ENCODE assay signal across 8 mouse cellular contexts in the genomic region with DNA sequence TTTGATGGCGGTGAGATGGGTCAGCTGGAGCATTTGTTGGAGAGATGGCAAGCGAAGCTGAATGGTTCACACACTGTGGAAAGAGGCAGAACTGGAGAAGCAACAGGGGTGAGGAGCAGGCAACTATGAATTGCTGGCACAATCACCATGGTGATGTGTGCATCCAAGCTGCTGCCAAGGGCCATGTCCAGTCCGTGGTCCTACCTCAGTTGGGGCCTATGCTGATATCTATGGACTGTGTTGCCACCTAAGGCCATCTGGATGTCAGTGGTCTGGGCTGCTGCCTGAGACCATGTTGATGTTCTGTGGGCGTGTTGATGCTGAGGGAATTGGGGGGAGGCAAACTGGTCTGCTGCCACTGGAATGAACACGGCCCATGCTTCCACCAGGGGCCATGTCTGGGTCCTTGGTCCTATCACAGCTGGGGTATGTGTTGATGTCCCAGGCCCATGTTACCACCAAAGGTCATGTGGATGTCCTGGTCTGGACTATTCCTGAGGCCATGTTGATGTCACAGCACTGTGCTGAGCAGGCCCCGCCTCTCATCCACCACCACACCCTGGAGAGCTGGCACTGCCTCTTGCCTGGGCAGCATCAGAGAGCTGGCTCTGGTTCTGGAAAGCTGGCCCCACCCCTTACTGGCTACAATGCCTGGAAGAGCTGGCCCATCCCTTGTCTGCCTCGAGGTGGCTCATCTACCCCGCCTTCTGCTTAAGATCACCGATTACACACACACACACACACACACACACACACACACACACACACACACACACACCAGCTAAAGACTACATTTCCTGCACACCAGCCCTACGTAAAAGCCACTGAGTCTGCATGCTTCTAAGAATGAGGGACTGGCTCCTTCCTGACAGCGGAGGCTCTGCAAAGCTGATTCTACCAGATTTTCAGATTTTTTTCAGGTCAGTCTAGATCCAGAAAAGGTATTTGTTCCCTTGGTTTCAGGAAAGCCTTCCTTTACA. TPM values are rescaled to one million over a fixed set of nuclear protein-coding genes. Genes with fewer than 3 reads are reported as not detected.
DNase-seq lines count a peak whose midpoint lies in the region; TF ChIP-seq lines count a peak whose summit lies in the region.

No protein-coding gene starts in this region.

- no peak overlapping the region for H3K27ac ChIP-seq in left cerebral cortex, adult 2 months

- no peak overlapping the region for H3K4me3 ChIP-seq in left cerebral cortex, adult 2 months

- intact Hi-C loops in left cerebral cortex, postnatal 4 days (cut with DNase I), result no loop called here
- intact Hi-C loops in left cerebral cortex, adult 2 months (cut with DNase I), result no loop called here

- peak; percentile 87 for DNase-seq in left cerebral cortex, postnatal 4 days
- DNase-seq in left cerebral cortex, adult 2 months (ENCODE audit: extremely low spot score in 1 of 2, low spot score in 2 of 2), result no peak
- DNase-seq in adipocyte (ENCODE audit: low spot score), result peak; percentile 76
- peak; percentile 45 for DNase-seq in fat pad, adult 2 months (ENCODE audit: extremely low read depth, low read depth, low spot score)
- peak; percentile 33 for DNase-seq in induced T-regulatory cell, adult 2 months (ENCODE audit: low read depth)
- peak; percentile 64 to 81 for DNase-seq in lung, postnatal 4 days
- no peak for DNase-seq in retina, postnatal 1 day
- no peak for DNase-seq in testis, postnatal 10 days (ENCODE audit: low spot score)

- TF ChIP-seq CTCF in left cerebral cortex, adult 2 months (IDR thresholded peaks at IDR 0.05), result no peak

RNA-seq across cellular contexts. Expression of gene Ldlrad1, which starts 14.5 kb away (rescaled TPM):
- total RNA-seq in left cerebral cortex, postnatal 4 days (2021), result not detected
- total RNA-seq in left cerebral cortex, adult 2 months (2021), result not detected

RNA-seq across cellular contexts. Expression of gene Lrrc42, which starts 29.8 kb away (rescaled TPM):
- 10 to 100 TPM; 40.3 to 44.8 TPM for total RNA-seq in left cerebral cortex, postnatal 4 days (2021)
- total RNA-seq in left cerebral cortex, adult 2 months (2021), result 10 to 100 TPM; 29.8 to 33.4 TPM

RNA-seq across cellular contexts. Expression of gene Hspb11, which starts 29.9 kb away (rescaled TPM):
- 10 to 100 TPM; 14.8 to 20.0 TPM for total RNA-seq in left cerebral cortex, postnatal 4 days (2021)
- total RNA-seq in left cerebral cortex, adult 2 months (2021), result 10 to 100 TPM; 13.9 to 17.7 TPM

RNA-seq across cellular contexts. Expression of gene Tceanc2, which starts 44.6 kb away (rescaled TPM):
- total RNA-seq in left cerebral cortex, postnatal 4 days (2021), result 10 to 100 TPM; 24.4 to 27.4 TPM
- 10 to 100 TPM; 13.9 to 16.1 TPM for total RNA-seq in left cerebral cortex, adult 2 months (2021)

RNA-seq across cellular contexts. Expression of gene Tmem59, which starts 45.3 kb away (rescaled TPM):
- 100 to 1,000 TPM; 115 to 118 TPM for total RNA-seq in left cerebral cortex, postnatal 4 days (2021)
- total RNA-seq in left cerebral cortex, adult 2 months (2021), result 100 to 1,000 TPM; 217 to 233 TPM

Comparison
In these comparisons a context has a peak if more than half of its experiments do, and no peak if none do; other contexts are left out.
1. DNase-seq: peak in left cerebral cortex, postnatal 4 days (single experiment), adipocyte (single experiment), fat pad, adult 2 months (single experiment), induced T-regulatory cell, adult 2 months (single experiment) and lung, postnatal 4 days (2 of 2); none in left cerebral cortex, adult 2 months (0 of 2), retina, postnatal 1 day (single experiment) and testis, postnatal 10 days (single experiment).